ENCODE assay signal across 8 mouse cellular contexts in genomic region chr10:77522746-77523145, GRCm38 (mm10). TPM values are rescaled to one million over a fixed set of nuclear protein-coding genes. Genes with fewer than 3 reads are reported as not detected.
DNase-seq lines count a peak whose midpoint lies in the region; ATAC-seq and TF ChIP-seq lines count a peak whose summit lies in the region.

No protein-coding gene starts in this region.

- WGBS in embryonic facial prominence, embryonic 10.5 days, result 54% methylated on average over 12 of the region's 12 CpGs
- 54% methylated on average over 12 of the region's 12 CpGs for WGBS in intestine, embryonic 15.5 days
- WGBS in neural tube, embryonic 12.5 days, result 56% methylated on average over 12 of the region's 12 CpGs

- H3K36me3 ChIP-seq in embryonic facial prominence, embryonic 10.5 days (replicated peaks), result no peaks in the 10 kb centered on the region
- no peaks in the 10 kb centered on the region for H3K36me3 ChIP-seq in intestine, embryonic 15.5 days
- no peaks in the 10 kb centered on the region for H3K36me3 ChIP-seq in neural tube, embryonic 12.5 days

- peak overlapping the region; percentile 10; the same call in 1 of the 2 replicates for H3K27ac ChIP-seq in layer of hippocampus, adult 2 months
- H3K27ac ChIP-seq in embryonic facial prominence, embryonic 10.5 days (replicated peaks), result peak overlapping the region; percentile 77
- no peak overlapping the region for H3K27ac ChIP-seq in intestine, embryonic 15.5 days
- H3K27ac ChIP-seq in neural tube, embryonic 12.5 days, result no peak overlapping the region

- peaks cover 24% of the 10 kb centered on the region; the same call in 1 of the 2 replicates for H3K27me3 ChIP-seq in embryonic facial prominence, embryonic 10.5 days (replicated peaks; ENCODE audit: low read depth, poor library complexity, severe bottlenecking)
- H3K27me3 ChIP-seq in intestine, embryonic 15.5 days (replicated peaks), result no peaks in the 10 kb centered on the region
- H3K27me3 ChIP-seq in neural tube, embryonic 12.5 days (replicated peaks), result 0 out of 2 replicates have a peak, but pooled peaks cover 3% of the 10 kb centered on the region

- TF ChIP-seq CTCF in layer of hippocampus, adult 2 months (conservative IDR thresholded peaks at IDR 0.05), result no peak

- H3K9ac ChIP-seq in intestine, embryonic 15.5 days, result peak overlapping the region; percentile 24; the same call in 1 of the 2 replicates
- peak overlapping the region; percentile 45; the same call in 1 of the 2 replicates for H3K9ac ChIP-seq in neural tube, embryonic 12.5 days

- ATAC-seq in intestine, embryonic 15.5 days, result no peak
- ATAC-seq in neural tube, embryonic 12.5 days (ENCODE audit: low FRiP score, low read depth), result no peak

- no peaks in the 10 kb centered on the region for H3K9me3 ChIP-seq in embryonic facial prominence, embryonic 10.5 days
- H3K9me3 ChIP-seq in intestine, embryonic 15.5 days, result no peaks in the 10 kb centered on the region
- no peaks in the 10 kb centered on the region for H3K9me3 ChIP-seq in neural tube, embryonic 12.5 days

- H3K4me2 ChIP-seq in intestine, embryonic 15.5 days (replicated peaks), result peak overlapping the region; percentile 53
- H3K4me2 ChIP-seq in neural tube, embryonic 12.5 days (replicated peaks), result peak overlapping the region; percentile 56

- H3K4me1 ChIP-seq in embryonic facial prominence, embryonic 10.5 days, result peaks cover 13% of the 10 kb centered on the region
- 0 out of 2 replicates have a peak, but pooled peaks cover 2% of the 10 kb centered on the region for H3K4me1 ChIP-seq in intestine, embryonic 15.5 days (replicated peaks)
- H3K4me1 ChIP-seq in neural tube, embryonic 12.5 days, result no peaks in the 10 kb centered on the region

- H3K4me3 ChIP-seq in layer of hippocampus, adult 2 months, result peak overlapping the region; percentile 37; the same call in 1 of the 2 replicates
- peak overlapping the region; percentile 53 for H3K4me3 ChIP-seq in embryonic facial prominence, embryonic 10.5 days
- peak overlapping the region; percentile 17; the same call in 1 of the 2 replicates for H3K4me3 ChIP-seq in intestine, embryonic 15.5 days (replicated peaks)
- H3K4me3 ChIP-seq in neural tube, embryonic 12.5 days, result peak overlapping the region; percentile 18; the same call in 1 of the 2 replicates

- no peak for DNase-seq in layer of hippocampus, adult 2 months (ENCODE audit: low spot score in 2 of 2)
- no peak for DNase-seq in layer of hippocampus, postnatal 10 days (ENCODE audit: low spot score in 2 of 2)
- no peak for DNase-seq in embryonic facial prominence, embryonic 10.5 days (ENCODE audit: low spot score)
- no peak for DNase-seq in right cerebral cortex, postnatal 14 days
- no peak for DNase-seq in adrenal gland, adult (ENCODE audit: inconsistent age in 2 of 2, low spot score in 1 of 2)
- no peak for DNase-seq in layer of hippocampus, adult 9-11 months

RNA-seq across cellular contexts. Expression of gene Fam207a, which starts 7.2 kb away (rescaled TPM):
- 10 to 100 TPM; 32.8 to 35.2 TPM for total RNA-seq in layer of hippocampus, adult 2 months (2021)
- total RNA-seq in layer of hippocampus, postnatal 10 days (2021), result 10 to 100 TPM; 36.5 to 39.7 TPM
- 43.9 and 46.9 TPM in 2 replicates for polyA plus RNA-seq in embryonic facial prominence, embryonic 10.5 days (2016; fragmentation: Nextera tagmentation; extraction: Ambion mirVana)
- 39.1 and 40.3 TPM in 2 replicates for polyA plus RNA-seq in intestine, embryonic 15.5 days (2015; fragmentation: Nextera tagmentation; extraction: Ambion mirVana)
- 46.4 and 47.4 TPM in 2 replicates for polyA plus RNA-seq in neural tube, embryonic 12.5 days (2016; fragmentation: Nextera tagmentation; extraction: Ambion mirVana)

RNA-seq across cellular contexts. Expression of gene Itgb2, which starts 7.3 kb away (rescaled TPM):
- total RNA-seq in layer of hippocampus, adult 2 months (2021), result 1 to 10 TPM; 3.3 to 4.6 TPM
- 1 to 10 TPM; 3.5 to 3.8 TPM for total RNA-seq in layer of hippocampus, postnatal 10 days (2021)
- polyA plus RNA-seq in embryonic facial prominence, embryonic 10.5 days (2016; fragmentation: Nextera tagmentation; extraction: Ambion mirVana), result 0.60 and 1.3 TPM in 2 replicates
- 3.2 and 3.7 TPM in 2 replicates for polyA plus RNA-seq in intestine, embryonic 15.5 days (2015; fragmentation: Nextera tagmentation; extraction: Ambion mirVana)
- 1.3 and 1.4 TPM in 2 replicates for polyA plus RNA-seq in neural tube, embryonic 12.5 days (2016; fragmentation: Nextera tagmentation; extraction: Ambion mirVana)

RNA-seq across cellular contexts. Expression of gene Pttg1ip, which starts 58.8 kb away (rescaled TPM):
- total RNA-seq in layer of hippocampus, adult 2 months (2021), result 10 to 100 TPM; 76.9 to 77.5 TPM
- 10 to 100 TPM; 71.6 to 82.0 TPM for total RNA-seq in layer of hippocampus, postnatal 10 days (2021)
- polyA plus RNA-seq in embryonic facial prominence, embryonic 10.5 days (2016; fragmentation: Nextera tagmentation; extraction: Ambion mirVana), result 65.6 and 71.0 TPM in 2 replicates
- 146 and 156 TPM in 2 replicates for polyA plus RNA-seq in intestine, embryonic 15.5 days (2015; fragmentation: Nextera tagmentation; extraction: Ambion mirVana)
- 67.8 and 71.1 TPM in 2 replicates for polyA plus RNA-seq in neural tube, embryonic 12.5 days (2016; fragmentation: Nextera tagmentation; extraction: Ambion mirVana)

Comparison
In these comparisons a context has a peak if more than half of its experiments do, and no peak if none do; other contexts are left out.
1. H3K27ac ChIP-seq: peak in layer of hippocampus, adult 2 months (single experiment) and embryonic facial prominence, embryonic 10.5 days (single experiment); none in intestine, embryonic 15.5 days (single experiment) and neural tube, embryonic 12.5 days (single experiment).
2. Peak in every context shown above with its lines, with median percentiles within 50 percentile points of each other: H3K4me3 ChIP-seq.